Mouse (Mus musculus) kidney, adult 9 months (tissue): ENCODE data around the gene Mvb12b.

Source experiments
- DNase-seq: peaks from one replicate; pipeline ENCODE4 v3.0.0; 2022

Mvb12b gene

DNA sequence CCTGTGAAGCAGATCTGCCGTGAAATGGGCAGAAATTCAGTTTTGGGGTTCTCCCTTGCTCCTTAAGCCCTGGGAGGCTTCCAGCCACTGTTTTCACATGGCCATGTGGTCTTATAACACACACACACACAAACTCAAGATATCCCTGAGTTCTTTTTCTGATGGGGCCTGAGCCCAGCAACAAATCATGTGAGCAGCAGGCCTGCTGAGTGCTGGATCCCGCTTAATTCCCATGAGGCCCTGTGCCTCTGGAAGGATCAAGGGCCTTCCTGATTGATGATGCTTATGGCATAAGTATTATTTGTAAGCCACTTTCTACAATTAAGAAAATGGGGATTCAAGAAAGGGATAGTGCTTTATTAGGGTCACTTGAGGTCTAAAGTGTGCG is 2.5 kb downstream of the Mvb12b start:
- DNase-seq = no peak

DNA sequence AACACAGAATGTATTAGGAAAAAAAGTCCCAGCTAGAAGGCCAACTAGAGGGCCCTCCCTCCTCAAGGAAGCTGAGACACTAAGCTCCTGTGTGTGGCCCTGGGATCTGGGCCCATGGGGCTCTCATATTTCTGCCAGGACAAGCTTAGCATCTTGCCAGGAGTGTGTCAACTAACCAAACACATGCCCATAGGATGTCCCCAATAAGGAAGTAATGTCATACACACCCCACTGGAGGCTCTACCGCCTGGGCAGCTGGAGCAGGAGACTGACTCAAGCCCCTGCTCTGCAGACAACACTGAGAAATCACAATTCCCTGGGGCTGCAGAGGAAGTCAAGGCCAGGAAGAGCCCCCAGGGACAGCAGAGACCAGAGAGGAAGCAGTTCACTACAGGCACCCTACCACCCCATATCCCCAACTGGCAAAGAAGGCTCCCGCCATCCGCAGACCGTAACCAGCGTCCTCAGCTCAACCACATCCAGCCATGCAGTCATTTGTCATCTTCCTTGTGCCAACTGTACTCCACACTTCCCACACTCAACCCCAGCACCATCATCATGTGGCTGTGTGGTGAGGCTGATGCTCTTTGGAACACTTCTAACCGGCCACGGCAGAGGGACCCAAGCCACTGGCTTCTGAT is 3.0 kb downstream of the Mvb12b start:
- DNase-seq = no peak

DNA sequence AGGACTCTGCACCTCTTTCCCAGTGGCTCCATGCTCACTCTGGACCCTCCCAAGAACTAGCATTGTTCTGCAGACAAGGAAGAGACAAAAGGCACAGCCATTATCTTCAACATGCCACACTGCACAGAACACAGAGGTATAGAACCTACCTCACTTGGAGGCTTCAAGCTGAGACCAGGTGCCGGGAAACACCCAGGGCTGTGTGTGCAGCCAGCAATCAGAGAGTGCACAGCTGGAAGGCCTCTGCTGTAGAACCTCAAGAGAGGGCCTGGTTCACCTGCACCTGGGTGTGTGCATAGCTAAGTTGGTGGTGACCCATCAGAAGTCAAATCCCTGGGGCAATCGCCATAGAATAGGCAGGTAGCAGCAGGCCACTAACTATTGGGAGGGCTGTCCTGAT is 8.5 kb downstream of the Mvb12b start:
- no peak for DNase-seq

DNA sequence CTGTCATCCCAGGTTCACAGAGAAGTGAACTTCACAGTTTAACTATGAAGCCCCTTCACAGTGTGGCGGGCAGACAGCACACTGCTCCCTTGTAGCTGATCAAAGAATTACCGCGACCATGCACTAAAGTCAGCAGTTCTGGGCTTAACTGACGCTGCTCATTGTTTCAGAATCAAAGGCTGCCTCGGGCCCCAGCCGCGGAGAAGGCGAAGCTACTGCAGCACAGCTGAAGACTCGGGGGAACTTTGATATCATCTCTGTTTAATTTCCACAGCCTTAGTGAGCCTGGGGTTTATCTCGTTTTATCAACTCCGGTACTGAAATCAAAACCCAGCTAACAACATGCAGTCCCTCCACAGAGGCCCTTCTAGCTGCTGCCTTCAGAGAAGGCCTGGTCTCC is 9.3 kb downstream of the Mvb12b start:
- no peak for DNase-seq

DNA sequence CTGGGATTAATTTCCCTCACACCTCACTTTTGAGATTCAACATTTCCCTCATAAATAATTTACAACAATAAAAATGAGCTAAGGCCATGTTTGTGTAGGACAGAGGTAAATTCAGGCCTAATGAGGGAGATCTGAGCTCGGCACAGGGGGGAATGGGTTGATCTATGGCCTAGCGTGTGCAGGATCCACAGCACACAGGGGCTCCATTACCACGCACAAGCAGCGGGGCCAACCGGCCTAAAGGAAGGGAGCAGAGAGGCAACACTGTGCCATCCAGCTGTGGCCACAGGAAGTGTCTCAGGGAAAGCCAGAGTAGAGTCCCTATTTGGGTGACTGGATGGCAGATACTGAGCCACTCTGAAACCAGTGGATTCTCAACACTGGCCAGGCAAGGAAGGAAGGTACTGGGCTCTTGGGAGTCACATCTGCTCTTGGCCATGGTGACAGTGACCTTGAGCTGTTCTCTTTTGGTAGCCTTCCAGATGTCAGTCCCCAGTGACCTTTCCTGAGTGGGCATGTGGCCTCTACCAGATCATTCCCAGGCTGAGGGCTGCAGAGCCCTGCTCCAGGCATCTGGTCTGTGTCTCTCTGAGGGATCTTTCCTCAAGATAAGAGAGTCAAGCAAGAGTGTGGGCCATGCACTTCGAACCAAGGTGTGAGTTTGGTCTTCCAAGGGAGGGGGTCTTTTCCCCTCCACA is 9.9 kb downstream of the Mvb12b start:
- no peak for DNase-seq

DNA sequence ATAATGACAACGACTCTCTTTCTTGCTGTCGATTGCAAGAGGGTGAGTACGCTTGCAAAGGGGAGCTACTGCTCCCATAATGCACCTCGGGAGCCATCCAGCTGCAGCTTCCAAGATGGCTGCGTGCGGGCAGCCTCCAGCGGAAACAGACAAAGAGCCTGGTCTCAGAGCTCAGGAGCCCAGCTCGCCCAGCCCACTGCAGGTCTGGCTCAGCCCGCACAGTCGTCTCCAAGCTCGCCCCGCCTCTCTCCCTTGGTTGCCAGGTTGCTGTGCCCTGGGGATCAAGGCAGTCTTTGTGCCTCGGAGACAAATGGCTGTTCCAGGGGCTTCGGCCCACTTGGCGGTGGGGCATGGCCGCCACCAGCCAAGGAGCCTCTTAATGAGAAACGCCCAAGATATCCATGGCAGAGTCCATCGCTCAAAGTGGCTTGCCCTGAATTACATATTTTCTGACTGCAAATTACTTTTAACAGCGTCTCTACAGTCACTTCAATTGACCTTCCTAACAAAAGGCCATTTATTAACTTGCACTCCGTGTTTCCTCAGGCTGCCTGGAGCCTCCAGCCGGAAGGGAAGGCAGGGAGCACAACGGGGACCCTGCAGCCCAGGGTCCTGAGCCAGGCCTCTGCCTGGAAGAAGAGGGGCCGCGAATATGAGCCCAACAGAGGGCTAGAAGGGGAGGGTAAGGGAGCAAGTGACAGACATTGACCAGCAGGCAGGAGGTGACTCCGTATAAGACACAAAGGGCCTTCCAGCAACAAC is 11.0 kb downstream of the Mvb12b start:
- DNase-seq = peak; percentile 82

DNA sequence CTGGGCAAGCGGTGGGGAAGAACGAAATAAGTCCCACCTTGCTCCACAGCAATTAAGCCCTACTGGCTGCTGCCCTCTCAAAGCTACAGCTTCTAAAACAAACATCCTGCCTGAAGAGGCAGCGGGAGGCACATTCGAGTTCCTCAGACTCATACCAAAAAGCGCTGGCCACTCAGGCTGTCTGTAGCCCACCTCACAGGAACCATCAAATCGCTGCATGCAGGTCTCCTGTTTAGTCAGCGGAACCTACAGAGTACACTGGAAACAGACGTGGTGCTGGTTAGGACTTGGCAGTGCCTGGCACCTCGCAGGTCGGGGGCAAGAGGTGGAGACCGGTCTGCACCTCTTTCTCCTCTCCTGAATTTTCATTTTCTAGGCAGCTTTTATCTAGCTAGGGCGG is 12.2 kb downstream of the Mvb12b start:
- DNase-seq = no peak

DNA sequence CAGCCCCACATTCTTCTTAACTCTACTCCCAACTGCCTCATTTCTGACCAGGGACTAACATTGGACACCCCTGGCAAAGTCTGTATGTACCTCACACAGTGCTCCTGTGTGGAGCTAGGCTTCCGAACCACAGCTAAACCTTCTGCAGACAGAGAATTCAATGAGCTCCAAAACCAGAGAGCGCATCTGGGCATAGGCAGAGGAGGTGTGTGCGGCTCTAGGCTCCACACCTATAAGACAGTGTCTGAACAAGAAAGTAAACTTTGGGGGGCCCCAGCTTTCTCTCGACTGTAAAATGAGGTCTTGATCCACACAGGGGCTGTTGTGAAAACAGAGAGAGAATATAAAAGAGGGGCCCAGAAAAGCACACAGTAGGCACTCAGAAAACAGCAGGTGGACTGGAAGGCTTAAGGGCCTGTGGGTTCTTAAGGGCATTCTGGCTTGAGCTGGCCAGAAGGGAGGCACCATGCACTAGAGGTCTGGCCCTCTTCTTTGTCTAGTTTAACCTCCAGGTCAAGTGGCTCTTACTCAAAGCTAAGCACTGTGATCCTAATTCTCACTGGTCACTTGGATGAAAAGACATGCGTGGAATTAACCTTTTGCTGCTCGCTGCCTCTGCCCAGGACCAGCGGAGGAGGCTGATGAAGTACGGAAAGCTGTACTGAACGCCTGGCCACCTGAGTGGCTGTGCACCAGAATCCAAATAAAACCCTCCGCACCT is 12.7 kb downstream of the Mvb12b start:
- DNase-seq = no peak

DNA sequence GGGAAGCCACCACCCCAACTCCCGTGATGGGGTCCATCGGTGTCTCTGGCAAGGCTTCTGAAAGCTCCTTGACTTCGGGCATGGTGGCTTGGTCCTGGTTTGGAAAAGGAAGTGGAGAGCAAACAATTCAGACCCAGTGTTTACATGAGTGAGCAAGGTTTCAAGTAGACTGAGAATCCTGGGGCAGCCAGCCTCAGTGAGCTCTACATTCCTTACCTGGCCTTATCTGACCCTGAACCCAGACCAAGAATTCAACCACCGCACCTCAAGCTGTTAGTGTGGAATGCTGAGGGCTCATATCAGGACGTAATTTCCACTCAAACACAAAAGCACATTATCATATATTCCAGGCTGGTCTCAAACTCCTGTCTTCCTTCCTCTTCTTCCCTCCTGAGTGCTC is 13.4 kb downstream of the Mvb12b start:
- DNase-seq = no peak

DNA sequence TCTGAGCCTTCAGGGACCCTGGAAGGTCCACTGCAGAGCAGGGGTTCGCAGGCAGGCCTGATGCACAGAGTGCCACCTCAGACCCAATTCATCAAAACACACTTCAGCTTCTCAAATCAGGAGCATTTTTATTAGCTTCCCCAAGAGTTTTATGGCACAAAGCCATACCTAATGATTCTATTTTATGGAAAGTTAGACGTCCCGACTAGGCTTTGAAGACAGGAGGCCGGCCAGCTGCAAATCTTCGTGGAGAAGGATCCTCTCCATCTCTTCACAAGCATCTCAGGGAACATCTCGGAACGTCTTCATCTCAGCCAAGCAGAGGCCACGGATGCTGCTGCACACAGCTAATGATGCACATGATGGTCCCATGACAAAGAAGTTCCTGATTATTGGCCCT is 14.2 kb downstream of the Mvb12b start:
- DNase-seq = no peak

DNA sequence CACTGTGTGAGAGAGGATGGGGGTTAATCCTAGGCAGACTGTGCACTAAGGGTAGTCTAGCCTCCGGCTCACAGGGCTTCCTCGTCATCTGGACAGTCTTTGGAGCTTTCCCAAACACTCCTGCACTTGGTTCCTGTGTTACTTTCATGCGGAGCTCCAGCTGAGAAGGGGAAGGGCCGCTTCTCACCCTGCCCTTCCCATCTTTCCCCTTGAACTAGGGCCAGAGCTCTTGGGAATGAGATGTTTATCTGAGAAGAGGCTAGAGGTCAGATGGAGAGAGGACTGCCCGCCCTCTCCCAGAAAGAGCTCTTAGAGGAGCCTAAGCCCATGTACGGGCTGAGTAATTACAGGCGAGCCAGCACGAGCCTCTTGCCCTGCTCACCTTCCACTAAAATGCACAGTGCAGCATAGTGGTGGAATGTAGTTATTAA is 14.9 kb downstream of the Mvb12b start:
- peak; percentile 71 for DNase-seq

DNA sequence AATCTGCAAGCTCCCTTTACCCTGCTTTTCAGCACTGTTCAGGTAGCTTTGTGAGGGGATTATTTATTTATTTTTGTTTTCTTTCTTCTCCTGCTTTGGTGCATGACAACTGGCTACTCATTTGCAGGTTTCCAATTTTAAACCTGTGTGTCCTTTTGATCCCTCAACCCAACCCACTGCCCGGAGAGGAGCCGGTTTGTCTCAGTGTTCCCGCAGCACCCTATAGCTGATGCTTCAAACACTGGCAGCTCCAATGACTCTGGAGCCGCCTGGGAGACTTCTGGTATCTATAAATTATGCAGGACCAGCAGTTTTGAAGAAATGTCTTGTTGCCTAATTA is 16.6 kb downstream of the Mvb12b start:
- DNase-seq = peak; percentile 73

DNA sequence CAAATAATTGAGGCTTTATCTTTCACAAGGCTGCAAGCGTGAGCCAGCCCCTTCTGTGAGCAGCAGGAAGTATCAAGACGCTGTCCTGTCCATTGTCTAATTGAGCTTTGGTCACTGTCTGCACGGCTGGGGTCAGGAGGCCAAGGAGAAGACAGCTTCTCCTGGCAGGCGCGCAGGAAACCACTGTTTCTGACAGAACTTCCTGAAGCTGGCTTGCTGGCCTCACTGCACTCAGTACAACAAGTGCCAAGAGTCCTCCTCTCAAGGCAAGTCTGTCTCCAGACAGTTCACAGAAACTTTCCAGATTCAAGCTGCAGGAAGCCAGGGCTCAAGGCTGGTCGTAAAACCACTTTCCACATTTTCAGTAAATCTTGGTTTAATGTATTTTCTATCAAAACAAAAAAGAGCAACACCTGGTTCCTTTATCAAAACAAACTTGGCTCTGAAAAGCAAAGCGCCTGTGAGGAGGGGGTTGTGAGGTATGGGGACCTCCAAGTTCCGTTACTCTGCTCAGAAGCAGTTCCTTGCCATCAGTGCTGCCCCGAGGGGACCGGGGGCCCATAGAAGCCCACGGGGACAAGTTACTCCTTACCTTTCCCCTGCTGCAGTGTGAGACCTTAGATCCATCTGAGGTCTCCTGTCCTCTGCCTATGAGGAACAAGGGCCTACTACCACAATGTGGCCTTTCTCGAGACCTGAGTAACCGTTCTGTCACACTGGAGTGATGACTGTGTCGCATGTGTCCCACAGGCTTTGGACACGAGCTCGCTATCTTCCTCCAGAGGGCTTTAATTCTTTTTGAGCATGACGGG is 17.2 kb downstream of the Mvb12b start:
- DNase-seq = peak; percentile 94

DNA sequence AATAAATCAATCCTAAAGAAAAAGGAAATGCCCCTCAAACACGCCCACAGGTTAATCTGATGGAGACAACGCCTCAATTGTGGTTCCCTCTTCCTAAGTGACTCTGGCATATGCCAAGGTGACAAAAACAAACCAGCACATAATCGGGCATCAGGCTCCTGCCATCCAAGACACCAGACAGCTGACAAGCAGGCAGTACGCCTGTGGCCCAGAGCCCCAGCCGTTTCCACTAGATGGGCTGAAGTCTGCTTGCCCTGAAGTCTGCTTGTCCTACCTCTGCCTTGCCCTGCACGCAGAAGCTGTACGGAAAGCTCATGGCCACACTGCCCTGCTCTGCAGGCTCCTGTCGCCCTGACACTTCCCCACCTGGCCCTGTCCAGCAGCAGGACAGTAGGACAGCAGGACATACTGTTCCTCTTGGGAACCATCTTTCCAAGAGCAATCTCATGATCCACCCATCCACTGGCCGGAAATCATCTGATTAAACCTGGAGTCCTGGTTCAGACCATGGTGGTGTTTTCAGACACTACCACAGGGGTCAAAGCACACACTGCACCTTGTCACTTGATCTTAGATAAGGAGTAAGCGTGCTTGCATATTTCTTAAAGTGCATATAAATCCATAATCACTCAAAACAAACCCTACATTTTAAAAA is 17.9 kb downstream of the Mvb12b start:
- DNase-seq = no peak

DNA sequence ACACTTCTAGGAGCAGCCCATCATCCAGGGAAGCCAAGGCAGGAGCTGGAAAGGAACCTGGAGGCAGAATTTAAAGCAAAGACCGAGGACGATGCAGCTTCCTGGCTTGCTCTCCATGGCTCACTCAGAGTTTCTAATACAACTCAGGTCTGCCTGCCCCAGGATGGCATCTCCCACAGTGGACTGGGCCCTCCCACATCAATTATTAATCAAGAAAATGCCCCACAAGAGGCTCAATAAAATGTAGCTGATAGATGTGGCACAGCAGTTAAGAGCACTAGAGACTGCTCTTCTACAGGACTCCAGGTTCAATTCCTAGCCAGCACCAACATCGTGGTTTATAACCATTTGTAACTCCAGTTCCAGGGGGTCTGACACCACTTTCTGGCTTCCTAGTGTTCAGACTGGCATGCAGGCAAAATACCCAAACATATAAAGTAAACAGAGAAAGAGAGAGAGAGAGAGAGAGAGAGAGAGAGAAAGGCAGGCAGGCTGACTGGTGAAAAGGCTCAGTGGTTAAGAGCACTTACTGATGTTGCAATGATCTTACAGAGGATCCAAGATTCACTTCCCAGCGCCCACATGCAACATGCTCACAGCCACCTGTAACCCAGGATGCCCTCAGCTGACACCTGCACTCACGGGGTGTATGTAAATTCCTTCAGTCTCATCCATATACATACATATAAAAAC is 18.6 kb downstream of the Mvb12b start:
- peak; percentile 82 for DNase-seq

DNA sequence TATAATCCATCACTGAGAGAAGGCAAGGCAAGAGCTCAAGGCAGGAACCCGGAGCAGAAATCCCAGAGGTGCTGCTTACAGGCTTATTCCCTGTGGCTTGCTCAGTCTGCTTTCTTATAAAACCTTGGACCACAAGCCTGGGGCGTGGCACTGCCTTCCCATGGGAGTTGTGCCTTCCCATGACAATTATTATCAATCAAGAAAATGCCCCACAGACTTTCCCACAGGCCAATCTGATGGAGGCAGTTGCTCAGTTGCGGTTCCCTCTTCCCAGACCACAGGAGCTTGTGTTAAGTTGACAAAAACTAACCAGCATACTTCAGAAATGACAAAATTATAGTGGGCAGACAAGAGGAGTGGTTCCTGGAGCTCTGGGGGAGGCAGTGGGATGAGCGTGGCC is 19.4 kb downstream of the Mvb12b start:
- no peak for DNase-seq

DNA sequence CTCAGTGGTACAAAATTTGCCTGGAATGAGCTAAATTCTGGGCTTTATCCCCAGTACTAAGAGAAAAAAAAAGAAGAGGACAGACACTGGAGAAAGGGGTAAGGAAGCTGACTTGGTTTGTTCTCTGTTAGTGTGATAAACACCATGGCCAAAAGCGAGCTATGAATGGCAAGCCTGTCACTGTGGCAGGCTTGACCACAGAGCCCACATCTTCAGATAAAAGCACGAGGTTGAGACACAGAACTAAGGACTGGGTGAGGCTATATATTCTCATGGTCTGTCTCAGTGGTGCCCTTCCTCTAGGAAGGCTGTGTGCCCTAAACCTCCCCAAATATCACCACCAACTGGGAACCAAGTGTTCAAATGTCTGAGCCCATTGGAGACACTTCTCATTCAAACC is 31.0 kb downstream of the Mvb12b start:
- DNase-seq = no peak

DNA sequence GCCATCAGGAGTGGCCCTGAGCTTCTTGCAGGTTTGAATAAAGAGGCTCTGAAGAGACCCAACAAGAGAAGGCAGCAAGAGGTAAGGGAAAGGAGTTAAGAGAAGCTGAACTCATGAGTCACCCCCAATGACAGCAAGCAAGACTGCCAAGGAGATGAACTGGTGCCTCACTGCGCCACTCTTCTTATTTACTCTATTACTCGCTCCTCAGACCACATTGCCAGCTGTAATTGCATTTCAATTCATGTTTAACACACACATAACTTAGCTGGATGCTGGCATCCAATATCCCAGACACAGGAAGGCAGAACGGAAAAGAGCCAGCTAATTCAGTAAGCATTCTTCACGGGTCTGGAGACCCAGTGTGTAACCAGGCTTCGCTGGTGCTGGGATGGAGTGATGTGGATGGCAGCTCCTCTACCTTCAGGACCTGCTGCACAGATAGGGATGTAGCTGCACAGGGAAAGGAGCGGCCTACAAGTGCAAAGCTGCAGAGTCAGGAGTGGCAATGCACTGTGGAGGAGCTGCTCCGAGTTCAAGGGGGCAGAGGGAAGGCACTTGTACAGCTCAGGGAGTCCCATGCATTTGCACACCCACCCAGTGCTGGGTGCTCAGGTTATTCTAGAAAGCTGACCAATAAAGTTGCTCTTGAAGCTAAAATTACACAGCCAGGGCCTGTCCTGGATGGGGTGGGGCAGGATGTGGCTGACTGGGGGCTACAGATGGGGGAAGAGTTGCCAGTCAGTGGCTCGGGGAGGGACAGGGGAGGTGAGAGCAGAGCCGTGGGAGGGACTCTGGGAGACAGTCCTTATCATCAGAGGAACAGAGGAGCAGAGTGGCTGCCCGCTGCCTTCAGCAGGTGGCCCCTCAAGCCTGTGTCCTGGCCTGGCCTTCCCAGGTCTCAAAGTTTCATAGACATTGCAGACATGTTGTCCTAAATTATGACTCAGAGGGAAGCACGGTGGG is 34.5 kb downstream of the Mvb12b start:
- DNase-seq = no peak

DNA sequence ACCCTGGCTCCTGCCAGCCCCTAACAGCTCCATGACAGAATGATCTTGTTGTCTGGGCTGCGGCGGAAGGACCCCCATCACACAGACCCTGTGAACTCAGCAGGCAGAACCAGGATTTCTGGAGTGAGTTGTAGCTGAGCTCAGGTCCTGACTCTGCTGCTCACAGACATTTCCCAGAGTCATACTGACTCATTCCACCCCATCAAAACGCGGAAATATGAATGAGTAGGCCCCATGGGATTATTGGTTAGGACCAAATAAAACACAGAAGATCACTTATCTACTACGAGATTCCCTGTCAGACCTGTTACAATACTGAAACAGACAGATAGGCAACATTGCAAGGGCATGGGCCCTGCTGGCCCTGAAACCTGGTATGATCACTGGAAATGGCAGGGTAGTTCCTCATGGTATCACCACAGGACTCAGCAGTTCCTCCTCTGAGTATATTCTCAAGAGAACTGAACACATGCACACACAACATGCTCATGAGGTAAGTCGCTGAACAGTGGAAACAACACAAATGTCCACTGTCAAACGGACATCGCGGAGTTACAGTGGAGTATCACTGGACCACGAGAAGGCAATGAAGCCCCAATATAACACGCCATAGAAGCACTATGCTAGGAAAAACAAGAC is 40.4 kb downstream of the Mvb12b start:
- DNase-seq = no peak

DNA sequence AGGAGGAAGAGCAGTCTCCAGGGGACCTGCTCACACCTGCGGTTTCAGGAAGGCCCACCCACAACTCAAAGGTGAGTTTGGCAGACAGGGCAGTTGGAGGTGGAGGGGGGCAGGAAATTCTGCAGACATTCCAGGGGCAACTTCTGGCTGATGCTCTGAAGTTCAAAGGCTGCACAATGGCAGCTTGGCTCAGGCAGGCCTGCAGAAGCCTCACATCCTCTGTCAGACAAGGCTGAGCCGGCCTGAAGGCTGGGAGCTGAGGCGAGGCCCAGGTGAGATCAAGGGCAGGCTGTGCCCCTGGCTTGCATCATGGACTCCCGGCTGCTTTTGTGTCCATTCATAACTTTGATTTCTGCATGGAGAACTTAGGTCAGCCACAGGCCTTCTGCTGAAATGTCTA is 41.1 kb downstream of the Mvb12b start:
- DNase-seq = peak; percentile 19
